Mouse (Mus musculus): Measurements from ENCODE around the gene Zmiz1. TPM values are rescaled to one million over a fixed set of nuclear protein-coding genes. Genes with fewer than 3 reads are reported as not detected.

Zmiz1 gene
- polyA plus RNA-seq, 1 experiment from 2014 or later: 34.2 TPM

GRCm38 (mm10) chr14:25617264-25617663 lies 158.3 kb downstream of the Zmiz1 start:
- Histone ChIP-seq H3K27ac (ENCODE audit: poor library complexity, severe bottlenecking) (no peak overlapping the region), H3K36me3 (peaks cover 29% of the 10 kb centered on the region; the same call in 1 of the 2 replicates), H3K4me1 (replicated peaks) (peaks cover 86% of the 10 kb centered on the region), H3K4me2 (no peak overlapping the region), H3K9ac (no peak overlapping the region), H3K27me3 (replicated peaks) (no peaks in the 10 kb centered on the region), H3K9me3 (replicated peaks) (no peaks in the 10 kb centered on the region), H3K4me3 (no peak overlapping the region)
- ATAC-seq (ENCODE audit: insufficient number of reproducible peaks, low FRiP score): no peak
- WGBS: 40% methylated on average over 4 of the region's 4 CpGs

- peaks cover 35% of the 10 kb centered on the region for H3K36me3 ChIP-seq
- no peaks in the 10 kb centered on the region for H3K9me3 ChIP-seq (replicated peaks)
- no peak for ATAC-seq (ENCODE audit: insufficient number of reproducible peaks, low FRiP score)
- H3K27me3 ChIP-seq (replicated peaks): no peaks in the 10 kb centered on the region
- no peak overlapping the region for H3K4me3 ChIP-seq
- no peak overlapping the region for H3K27ac ChIP-seq (ENCODE audit: poor library complexity, severe bottlenecking)
- 84% methylated on average over 4 of the region's 4 CpGs for WGBS
- peaks cover 87% of the 10 kb centered on the region for H3K4me1 ChIP-seq (replicated peaks)
- H3K9ac ChIP-seq: no peak overlapping the region
- H3K4me2 ChIP-seq: no peak overlapping the region
Measured at GRCm38 (mm10) chr14:25619066-25619762, 160.2 kb downstream of the Zmiz1 start.

GRCm38 (mm10) chr14:25620766-25621165 lies 161.8 kb downstream of the Zmiz1 start:
- H3K4me1 ChIP-seq (replicated peaks): peaks cover 87% of the 10 kb centered on the region
- no peaks in the 10 kb centered on the region for H3K9me3 ChIP-seq (replicated peaks)
- no peak for ATAC-seq (ENCODE audit: insufficient number of reproducible peaks, low FRiP score)
- peaks cover 45% of the 10 kb centered on the region for H3K36me3 ChIP-seq
- H3K27ac ChIP-seq (ENCODE audit: poor library complexity, severe bottlenecking): no peak overlapping the region
- no peak overlapping the region for H3K4me2 ChIP-seq
- no peak overlapping the region for H3K4me3 ChIP-seq
- H3K9ac ChIP-seq: no peak overlapping the region
- 59% methylated on average over 4 of the region's 4 CpGs for WGBS
- no peaks in the 10 kb centered on the region for H3K27me3 ChIP-seq (replicated peaks)

GRCm38 (mm10) chr14:25623698-25624097 lies 164.7 kb downstream of the Zmiz1 start:
- ATAC-seq (ENCODE audit: insufficient number of reproducible peaks, low FRiP score): no peak
- peaks cover 38% of the 10 kb centered on the region for H3K36me3 ChIP-seq
- 61% methylated on average over 7 of the region's 7 CpGs for WGBS
- H3K4me2 ChIP-seq: no peak overlapping the region
- no peaks in the 10 kb centered on the region for H3K27me3 ChIP-seq (replicated peaks)
- H3K27ac ChIP-seq (ENCODE audit: poor library complexity, severe bottlenecking): peak overlapping the region; percentile 20; the same call in 1 of the 2 replicates
- no peak overlapping the region for H3K4me3 ChIP-seq
- H3K9ac ChIP-seq: peak overlapping the region; percentile 7; the same call in 1 of the 2 replicates
- H3K4me1 ChIP-seq (replicated peaks): peaks cover 99% of the 10 kb centered on the region
- no peaks in the 10 kb centered on the region for H3K9me3 ChIP-seq (replicated peaks)

GRCm38 (mm10) chr14:25624659-25625058 lies 165.7 kb downstream of the Zmiz1 start:
- Histone ChIP-seq H3K27ac (ENCODE audit: poor library complexity, severe bottlenecking) (0 out of 2 replicates have a peak overlapping the region, but pooled peaks have one; percentile 20), H3K4me1 (replicated peaks) (peaks cover 99% of the 10 kb centered on the region), H3K27me3 (replicated peaks) (no peaks in the 10 kb centered on the region), H3K9me3 (replicated peaks) (no peaks in the 10 kb centered on the region), H3K9ac (no peak overlapping the region), H3K4me2 (no peak overlapping the region), H3K4me3 (no peak overlapping the region), H3K36me3 (peaks cover 30% of the 10 kb centered on the region)
- 45% methylated on average over 6 of the region's 6 CpGs for WGBS
- ATAC-seq (ENCODE audit: insufficient number of reproducible peaks, low FRiP score): no peak

GRCm38 (mm10) chr14:25627599-25628255 lies 168.7 kb downstream of the Zmiz1 start:
- no peak for ATAC-seq (ENCODE audit: insufficient number of reproducible peaks, low FRiP score)
- Histone ChIP-seq H3K4me3 (no peak overlapping the region), H3K27ac (ENCODE audit: poor library complexity, severe bottlenecking) (no peak overlapping the region), H3K4me2 (no peak overlapping the region), H3K27me3 (replicated peaks) (no peaks in the 10 kb centered on the region), H3K9ac (no peak overlapping the region), H3K36me3 (peaks cover 30% of the 10 kb centered on the region), H3K9me3 (replicated peaks) (no peaks in the 10 kb centered on the region), H3K4me1 (replicated peaks) (peaks cover 100% of the 10 kb centered on the region)
- 81% methylated on average over 3 of the region's 3 CpGs for WGBS

GRCm38 (mm10) chr14:25628448-25629099 lies 169.6 kb downstream of the Zmiz1 start:
- no peak for ATAC-seq (ENCODE audit: insufficient number of reproducible peaks, low FRiP score)
- no peaks in the 10 kb centered on the region for H3K27me3 ChIP-seq (replicated peaks)
- H3K4me1 ChIP-seq (replicated peaks): peaks cover 100% of the 10 kb centered on the region

GRCm38 (mm10) chr14:25629866-25630606 lies 171.1 kb downstream of the Zmiz1 start:
- no peak overlapping the region for H3K4me3 ChIP-seq
- no peaks in the 10 kb centered on the region for H3K9me3 ChIP-seq (replicated peaks)
- H3K27ac ChIP-seq (ENCODE audit: poor library complexity, severe bottlenecking): peak overlapping the region; percentile 95
- no peaks in the 10 kb centered on the region for H3K27me3 ChIP-seq (replicated peaks)
- H3K36me3 ChIP-seq: peaks cover 17% of the 10 kb centered on the region; the same call in 1 of the 2 replicates
- H3K9ac ChIP-seq: peak overlapping the region; percentile 26
- peak overlapping the region; percentile 30 for H3K4me2 ChIP-seq
- ATAC-seq (ENCODE audit: insufficient number of reproducible peaks, low FRiP score): peak; percentile 34
- 44% methylated on average over 12 of the region's 12 CpGs for WGBS
- H3K4me1 ChIP-seq (replicated peaks): peaks cover 99% of the 10 kb centered on the region

More at GRCm38 (mm10) chr14:25628448-25629099, 169.6 kb downstream of the Zmiz1 start:
- H3K4me3 ChIP-seq: no peak overlapping the region
- WGBS: 76% methylated on average over 5 of the region's 5 CpGs
- no peak overlapping the region for H3K4me2 ChIP-seq
- H3K9ac ChIP-seq: 0 out of 2 replicates have a peak overlapping the region, but pooled peaks have one; percentile 13
- H3K9me3 ChIP-seq (replicated peaks): no peaks in the 10 kb centered on the region
- H3K27ac ChIP-seq (ENCODE audit: poor library complexity, severe bottlenecking): peak overlapping the region; percentile 95
- H3K36me3 ChIP-seq: peaks cover 30% of the 10 kb centered on the region

- H3K27me3 ChIP-seq (replicated peaks): no peaks in the 10 kb centered on the region
- no peak overlapping the region for H3K4me3 ChIP-seq
- ATAC-seq (ENCODE audit: insufficient number of reproducible peaks, low FRiP score): no peak
- WGBS: 83% methylated on average over 7 of the region's 7 CpGs
- no peaks in the 10 kb centered on the region for H3K9me3 ChIP-seq (replicated peaks)
- H3K27ac ChIP-seq (ENCODE audit: poor library complexity, severe bottlenecking): peak overlapping the region; percentile 95
- peaks cover 99% of the 10 kb centered on the region for H3K4me1 ChIP-seq (replicated peaks)
- H3K9ac ChIP-seq: peak overlapping the region; percentile 26
- H3K36me3 ChIP-seq: peaks cover 14% of the 10 kb centered on the region
- no peak overlapping the region; the same call in 1 of the 2 replicates for H3K4me2 ChIP-seq
Measured at GRCm38 (mm10) chr14:25630647-25631409, 171.8 kb downstream of the Zmiz1 start.

- Histone ChIP-seq H3K4me3 (no peak overlapping the region), H3K4me2 (no peak overlapping the region), H3K9ac (no peak overlapping the region), H3K27ac (ENCODE audit: poor library complexity, severe bottlenecking) (peak overlapping the region; percentile 95; the same call in 1 of the 2 replicates), H3K36me3 (peaks cover 20% of the 10 kb centered on the region), H3K9me3 (replicated peaks) (no peaks in the 10 kb centered on the region), H3K27me3 (replicated peaks) (no peaks in the 10 kb centered on the region), H3K4me1 (replicated peaks) (peaks cover 99% of the 10 kb centered on the region)
- no peak for ATAC-seq (ENCODE audit: insufficient number of reproducible peaks, low FRiP score)
- WGBS: 79% methylated on average over 6 of the region's 6 CpGs
Measured at GRCm38 (mm10) chr14:25631481-25631880, 172.5 kb downstream of the Zmiz1 start.

All from heart, embryonic 12.5 days (tissue).